Mouse (Mus musculus) C2C12 (cell line): Measurements from ENCODE around the gene Spz1.

ENCODE experiments used
- CTCF ChIP-seq: IDR thresholded peaks from one replicate; pipeline ENCODE4 v1.5.1; 2011; ENCODE audit not compliant: control insufficient read depth, insufficient read depth, insufficient read length
- MAX ChIP-seq: IDR thresholded peaks from one replicate; pipeline ENCODE4 v1.6.1; 2011; ENCODE audit warnings: mild to moderate bottlenecking, control low read depth

DNA sequence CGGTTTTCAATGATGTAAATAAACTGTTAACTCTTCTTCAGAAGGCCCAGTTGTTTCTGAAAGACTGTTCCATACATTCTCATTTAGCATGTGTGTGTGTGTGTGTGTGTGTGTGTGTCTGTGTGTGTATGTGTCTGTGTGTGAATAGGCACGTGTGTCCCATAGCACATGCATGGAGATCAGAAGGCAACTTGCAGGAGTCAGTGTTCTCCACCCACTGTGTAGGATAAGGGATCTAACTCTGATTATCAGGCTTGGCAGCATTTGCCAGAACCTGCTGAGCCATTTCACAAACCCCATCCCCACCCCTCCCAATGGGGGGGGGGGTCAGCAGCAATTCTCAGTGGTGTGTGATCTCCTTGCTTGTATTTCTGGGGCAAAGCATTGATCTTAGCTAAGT lies 18.7 kb downstream of the Spz1 start:
- TF ChIP-seq MAX = no peak
- no peak for TF ChIP-seq CTCF
